ENCODE assay signal across 8 mouse cellular contexts in genomic region chr10:13388116-13388922, GRCm38 (mm10).
DNase-seq lines count a peak whose midpoint lies in the region; ATAC-seq lines count a peak whose summit lies in the region.

No protein-coding gene starts in this region.

- peak overlapping the region; percentile 60 for H3K27ac ChIP-seq in embryonic facial prominence, embryonic 15.5 days (replicated peaks)
- H3K27ac ChIP-seq in limb, embryonic 10.5 days, result peak overlapping the region; percentile 79
- H3K27ac ChIP-seq in stomach, embryonic 15.5 days, result peak overlapping the region; percentile 82

- peak; percentile 39 for DNase-seq in heart, postnatal 4 days
- DNase-seq in limb, embryonic 10.5 days (ENCODE audit: low spot score), result peak; percentile 55
- DNase-seq in adipocyte (ENCODE audit: low spot score), result no peak

- no peaks in the 10 kb centered on the region for H3K36me3 ChIP-seq in megakaryocyte, embryonic 14.5 days (replicated peaks; ENCODE audit: low read length)
- no peaks in the 10 kb centered on the region for H3K36me3 ChIP-seq in embryonic facial prominence, embryonic 15.5 days
- no peaks in the 10 kb centered on the region for H3K36me3 ChIP-seq in limb, embryonic 10.5 days
- no peaks in the 10 kb centered on the region for H3K36me3 ChIP-seq in stomach, embryonic 15.5 days

- WGBS in embryonic facial prominence, embryonic 15.5 days, result 14% methylated on average over 11 of the region's 11 CpGs
- WGBS in limb, embryonic 10.5 days, result 7% methylated on average over 11 of the region's 11 CpGs
- 7% methylated on average over 11 of the region's 11 CpGs for WGBS in stomach, embryonic 15.5 days

- peaks cover 7% of the 10 kb centered on the region; the same call in 1 of the 2 replicates for H3K4me1 ChIP-seq in megakaryocyte, embryonic 14.5 days
- peaks cover 6% of the 10 kb centered on the region; the same call in 1 of the 2 replicates for H3K4me1 ChIP-seq in embryonic facial prominence, embryonic 15.5 days
- peaks cover 29% of the 10 kb centered on the region for H3K4me1 ChIP-seq in limb, embryonic 10.5 days
- H3K4me1 ChIP-seq in stomach, embryonic 15.5 days, result peaks cover 7% of the 10 kb centered on the region

- H3K27me3 ChIP-seq in megakaryocyte, embryonic 14.5 days (replicated peaks), result no peaks in the 10 kb centered on the region
- H3K27me3 ChIP-seq in embryonic facial prominence, embryonic 15.5 days, result no peaks in the 10 kb centered on the region
- no peaks in the 10 kb centered on the region for H3K27me3 ChIP-seq in limb, embryonic 10.5 days (ENCODE audit: low read depth, poor library complexity, severe bottlenecking)
- H3K27me3 ChIP-seq in stomach, embryonic 15.5 days (replicated peaks), result no peaks in the 10 kb centered on the region

- no peak for ATAC-seq in megakaryocyte, adult 5-6 weeks (ENCODE audit: poor library complexity, severe bottlenecking)
- peak; percentile 11; the same call in 1 of the 2 replicates for ATAC-seq in embryonic facial prominence, embryonic 15.5 days (ENCODE audit: insufficient number of reproducible peaks, low FRiP score, low TSS enrichment, low read depth)
- peak; percentile 99 for ATAC-seq in megakaryocyte-erythroid progenitor cell, adult 5-6 weeks (replicated peaks; ENCODE audit: low FRiP score, low TSS enrichment, poor library complexity, severe bottlenecking)
- peak; percentile 65; the same call in 1 of the 2 replicates for ATAC-seq in stomach, embryonic 15.5 days (ENCODE audit: insufficient read depth, low FRiP score, low read depth)

- no peaks in the 10 kb centered on the region for H3K9me3 ChIP-seq in megakaryocyte, embryonic 14.5 days
- no peaks in the 10 kb centered on the region for H3K9me3 ChIP-seq in embryonic facial prominence, embryonic 15.5 days (replicated peaks)
- no peaks in the 10 kb centered on the region for H3K9me3 ChIP-seq in limb, embryonic 10.5 days (replicated peaks)
- H3K9me3 ChIP-seq in stomach, embryonic 15.5 days, result no peaks in the 10 kb centered on the region

- no peak overlapping the region for H3K9ac ChIP-seq in embryonic facial prominence, embryonic 15.5 days
- H3K9ac ChIP-seq in stomach, embryonic 15.5 days, result peak overlapping the region; percentile 35; the same call in 1 of the 2 replicates

- peak overlapping the region; percentile 76 for H3K4me3 ChIP-seq in megakaryocyte, embryonic 14.5 days (replicated peaks)
- peak overlapping the region; percentile 27 for H3K4me3 ChIP-seq in embryonic facial prominence, embryonic 15.5 days (replicated peaks)
- peak overlapping the region; percentile 37 for H3K4me3 ChIP-seq in limb, embryonic 10.5 days
- peak overlapping the region; percentile 30 for H3K4me3 ChIP-seq in stomach, embryonic 15.5 days (replicated peaks)

- H3K4me2 ChIP-seq in embryonic facial prominence, embryonic 15.5 days (replicated peaks), result peak overlapping the region; percentile 42
- H3K4me2 ChIP-seq in stomach, embryonic 15.5 days, result peak overlapping the region; percentile 50
